Mouse (Mus musculus) ES-E14 (cell line): ENCODE results near the gene Acta2.

Experiments used
- CHD2 ChIP-seq: IDR thresholded peaks from 2 replicates; pipeline ENCODE4 v1.6.1; 2014; ENCODE audit warnings: mild to moderate bottlenecking, low read depth, low read length, inconsistent platforms
- MAFK ChIP-seq: IDR thresholded peaks from 2 replicates; pipeline ENCODE4 v1.6.1; 2014; ENCODE audit warnings: mild to moderate bottlenecking, low read depth, low read length, inconsistent platforms; ENCODE audit not compliant: insufficient read depth
- ZNF384 ChIP-seq: IDR thresholded peaks from 2 replicates; pipeline ENCODE4 v1.6.1; 2012; ENCODE audit warnings: low read depth, low read length, inconsistent platforms

- no peak for TF ChIP-seq ZNF384
- TF ChIP-seq CHD2: no peak
- no peak for TF ChIP-seq MAFK
Measured at GRCm38 (mm10) chr19:34254101-34254879, 1.1 kb downstream of the Acta2 start.
